ENCODE assay signal across 8 mouse cellular contexts in the genomic region with DNA sequence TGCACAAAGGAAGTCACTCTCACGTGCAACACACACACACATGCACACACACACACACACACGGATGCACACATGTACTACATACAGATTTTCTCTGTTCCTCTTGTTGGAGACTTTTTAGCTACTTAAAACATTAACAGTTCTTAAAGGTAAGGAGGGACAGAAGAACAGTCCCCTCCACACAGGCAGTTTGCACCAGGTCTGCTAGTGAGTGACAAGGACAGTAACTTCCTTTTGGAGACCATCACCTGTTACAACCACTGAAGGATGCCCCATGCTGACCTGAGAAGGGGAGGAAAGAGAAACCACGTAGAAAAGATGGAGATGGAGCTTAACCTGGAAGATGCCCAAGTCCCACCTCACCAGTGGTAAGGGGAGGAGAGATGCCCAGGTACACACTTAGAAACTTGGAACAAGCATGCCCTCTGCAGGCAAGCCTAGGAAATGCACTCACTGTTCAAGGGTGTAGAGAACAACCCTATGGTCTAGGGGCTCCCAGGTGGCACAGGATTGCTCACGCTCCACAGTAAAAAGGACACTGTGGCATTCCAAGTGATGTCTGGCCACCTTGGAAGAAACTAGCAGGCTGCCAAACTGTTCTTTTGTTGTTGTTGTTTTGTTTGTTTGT. TPM values are rescaled to one million over a fixed set of nuclear protein-coding genes. Genes with fewer than 3 reads are reported as not detected.
A peak's percentile ranks its signal among the peaks of the same experiment; 100 is the strongest.
DNase-seq lines count a peak whose midpoint lies in the region; ATAC-seq lines count a peak whose summit lies in the region.
"Had no signal": no experiment of that assay in that cellular context is flagged by ENCODE, and none has a peak within 500 bp of the region (broad histone marks: within the 10 kb centered on the region; RNA-seq: fewer than 3 reads in every experiment).

No protein-coding gene starts in this region.

- no peaks in the 10 kb centered on the region for H3K27me3 ChIP-seq in midbrain, embryonic 15.5 days (replicated peaks)

- peak; percentile 82 for ATAC-seq in activated CD4-positive, CD25-positive, alpha-beta regulatory T cell, adult 4 months
- peak; percentile 94 for ATAC-seq in midbrain, embryonic 15.5 days (replicated peaks)

- intact Hi-C loops in left cerebral cortex, postnatal 4 days (cut with DNase I) = loop anchor here (5.0 to 10.0 kb wide), 2 partner anchors 457 to 495 kb away; no protein-coding TSS in a partner anchor

- H3K4me3 ChIP-seq in midbrain, embryonic 15.5 days = no peak overlapping the region
- H3K4me3 ChIP-seq: myocyte had no signal

- H3K36me3 ChIP-seq in midbrain, embryonic 15.5 days (replicated peaks) = no peaks in the 10 kb centered on the region

- WGBS in midbrain, embryonic 15.5 days = 52% methylated on average over 4 of the region's 4 CpGs

- no peak overlapping the region for H3K27ac ChIP-seq in midbrain, embryonic 15.5 days

- peak; percentile 88 to 93 for DNase-seq in cerebellum, postnatal 14 days
- peak; percentile 74 to 77 for DNase-seq in frontal cortex, postnatal 36 days (ENCODE audit: low spot score in 2 of 2)
- peak; percentile 57 for DNase-seq in kidney, adult 11 months
- peak; percentile 84 for DNase-seq in left cerebral cortex, postnatal 4 days
- DNase-seq in spleen, adult 18-20 months = peak; percentile 55 to 80

- H3K4me1 ChIP-seq in midbrain, embryonic 15.5 days = no peaks in the 10 kb centered on the region

- no peaks in the 10 kb centered on the region for H3K9me3 ChIP-seq in midbrain, embryonic 15.5 days

- no peak overlapping the region for H3K9ac ChIP-seq in midbrain, embryonic 15.5 days

- no peak overlapping the region for H3K4me2 ChIP-seq in midbrain, embryonic 15.5 days

RNA-seq across cellular contexts. Expression of a gene that starts 39.2 kb away (rescaled TPM):
- polyA plus RNA-seq in activated CD4-positive, CD25-positive, alpha-beta regulatory T cell, adult 4 months (2017; shearing (Covaris generic)) = 10 to 100 TPM; 33.4 to 39.9 TPM
- 10 to 100 TPM; 40.3 to 44.7 TPM for total RNA-seq in left cerebral cortex, postnatal 4 days (2021)
- polyA plus RNA-seq in midbrain, embryonic 15.5 days (2015; fragmentation: Nextera tagmentation; extraction: Ambion mirVana) = 25.8 and 27.4 TPM in 2 replicates
